Mouse (Mus musculus): ENCODE results near the gene Trim24.
"Not testable (repeated sequence)": the region's sequence is repeated elsewhere in the genome, so short reads cannot be mapped to it uniquely, and the experiment has no call there.

Gene Trim24

GRCm38 (mm10) chr6:37870245-37871136 is at the start of gene Trim24:
TSS of gene Trim24 (plus strand) at chr6:37870811.
- peak; percentile 97 for DNase-seq

- no peak for DNase-seq
These were observed 49.0 kb upstream of the Trim24 start for GRCm38 (mm10) chr6:37821531-37822051.

- DNase-seq: no peak
These were observed 48.2 kb upstream of the Trim24 start for GRCm38 (mm10) chr6:37822390-37822789.

GRCm38 (mm10) chr6:37823731-37824130 is 46.9 kb upstream of the Trim24 start:
- no peak for DNase-seq

GRCm38 (mm10) chr6:37825331-37826115 is 45.1 kb upstream of the Trim24 start:
- DNase-seq: not testable (repeated sequence)

- no peak for DNase-seq
These were observed 41.7 kb upstream of the Trim24 start for GRCm38 (mm10) chr6:37828955-37829354.

- DNase-seq: no peak
These were observed 41.0 kb upstream of the Trim24 start for GRCm38 (mm10) chr6:37829631-37830030.

GRCm38 (mm10) chr6:37833691-37834090 is 36.9 kb upstream of the Trim24 start:
- no peak for DNase-seq

GRCm38 (mm10) chr6:37836951-37837565 is 33.6 kb upstream of the Trim24 start:
- DNase-seq: not testable (repeated sequence)

GRCm38 (mm10) chr6:37842779-37843605 is 27.6 kb upstream of the Trim24 start:
- DNase-seq: no peak

GRCm38 (mm10) chr6:37843647-37844273 is 26.9 kb upstream of the Trim24 start:
- DNase-seq: no peak

- not testable (repeated sequence) for DNase-seq
These were observed 25.7 kb upstream of the Trim24 start for GRCm38 (mm10) chr6:37844947-37845346.

GRCm38 (mm10) chr6:37847531-37847930 is 23.1 kb upstream of the Trim24 start:
- not testable (repeated sequence) for DNase-seq

GRCm38 (mm10) chr6:37851352-37851751 is 19.3 kb upstream of the Trim24 start:
- DNase-seq: no peak

- DNase-seq: no peak
These were observed 17.3 kb upstream of the Trim24 start for GRCm38 (mm10) chr6:37853289-37853688.

GRCm38 (mm10) chr6:37855384-37855783 is 15.2 kb upstream of the Trim24 start:
- DNase-seq: no peak

GRCm38 (mm10) chr6:37856300-37856699 is 14.3 kb upstream of the Trim24 start:
- DNase-seq: not testable (repeated sequence)

- DNase-seq: no peak
These were observed 13.3 kb upstream of the Trim24 start for GRCm38 (mm10) chr6:37857196-37857874.

- DNase-seq: no peak
These were observed 12.5 kb upstream of the Trim24 start for GRCm38 (mm10) chr6:37858126-37858525.

GRCm38 (mm10) chr6:37862893-37863292 is 7.7 kb upstream of the Trim24 start:
- DNase-seq: no peak

Measured in right cerebral cortex, postnatal 4 days (tissue).